Mouse (Mus musculus): Measurements from ENCODE around the gene Gpc4. TPM values are rescaled to one million over a fixed set of nuclear protein-coding genes. Genes with fewer than 3 reads are reported as not detected.

Gene Gpc4
- polyA plus RNA-seq, 1 experiment from 2014 or later = 30.7 TPM

GRCm38 (mm10) chrX:52159621-52160020 lies 5.4 kb downstream of the Gpc4 start:
- Histone ChIP-seq H3K36me3 (replicated peaks; ENCODE audit: control insufficient read depth, insufficient read depth, low read depth, low read length) (no peaks in the 10 kb centered on the region), H3K4me1 (ENCODE audit: control insufficient read depth, insufficient read depth, low read length) (no peaks in the 10 kb centered on the region), H3K4me3 (ENCODE audit: low read depth, low read length) (no peak overlapping the region), H3K9me3 (replicated peaks; ENCODE audit: control insufficient read depth, low read length) (no peaks in the 10 kb centered on the region), H3K9ac (replicated peaks; ENCODE audit: low read length) (no peak overlapping the region), H3K27ac (replicated peaks; ENCODE audit: low read depth, low read length) (no peak overlapping the region), H3K27me3 (ENCODE audit: control insufficient read depth, insufficient read depth, low read length) (0 out of 2 replicates have a peak, but pooled peaks cover 3% of the 10 kb centered on the region), H3K4me2 (ENCODE audit: low read depth, low read length) (no peak overlapping the region)
- no peak for ATAC-seq (replicated peaks; ENCODE audit: insufficient number of reproducible peaks, low FRiP score, low TSS enrichment, low read depth)
- WGBS = 82% methylated on average over 5 of the region's 5 CpGs
- DNase-seq (ENCODE audit: low spot score) = no peak

- no peaks in the 10 kb centered on the region for H3K36me3 ChIP-seq (replicated peaks; ENCODE audit: control insufficient read depth, insufficient read depth, low read depth, low read length)
- H3K9ac ChIP-seq (replicated peaks; ENCODE audit: low read length) = no peak overlapping the region
- DNase-seq (ENCODE audit: low spot score) (no peak), ATAC-seq (replicated peaks; ENCODE audit: insufficient number of reproducible peaks, low FRiP score, low TSS enrichment, low read depth) (no peak)
- H3K4me1 ChIP-seq (ENCODE audit: control insufficient read depth, insufficient read depth, low read length) = no peaks in the 10 kb centered on the region
- H3K4me2 ChIP-seq (ENCODE audit: low read depth, low read length) = no peak overlapping the region
- 89% methylated on average over 7 of the region's 7 CpGs for WGBS
- H3K27me3 ChIP-seq (ENCODE audit: control insufficient read depth, insufficient read depth, low read length) = no peaks in the 10 kb centered on the region
- no peaks in the 10 kb centered on the region for H3K9me3 ChIP-seq (replicated peaks; ENCODE audit: control insufficient read depth, low read length)
- H3K4me3 ChIP-seq (ENCODE audit: low read depth, low read length) = no peak overlapping the region
- H3K27ac ChIP-seq (replicated peaks; ENCODE audit: low read depth, low read length) = no peak overlapping the region
Measured at GRCm38 (mm10) chrX:52155408-52155953, 9.6 kb downstream of the Gpc4 start.

- no peaks in the 10 kb centered on the region for H3K9me3 ChIP-seq (replicated peaks; ENCODE audit: control insufficient read depth, low read length)
- H3K4me3 ChIP-seq (ENCODE audit: low read depth, low read length) = no peak overlapping the region
- ATAC-seq (replicated peaks; ENCODE audit: insufficient number of reproducible peaks, low FRiP score, low TSS enrichment, low read depth) (no peak), DNase-seq (ENCODE audit: low spot score) (no peak)
- WGBS = 94% methylated on average over 4 of the region's 4 CpGs
- H3K36me3 ChIP-seq (replicated peaks; ENCODE audit: control insufficient read depth, insufficient read depth, low read depth, low read length) = no peaks in the 10 kb centered on the region
- no peak overlapping the region for H3K9ac ChIP-seq (replicated peaks; ENCODE audit: low read length)
- no peaks in the 10 kb centered on the region for H3K4me1 ChIP-seq (ENCODE audit: control insufficient read depth, insufficient read depth, low read length)
- no peak overlapping the region for H3K27ac ChIP-seq (replicated peaks; ENCODE audit: low read depth, low read length)
- H3K4me2 ChIP-seq (ENCODE audit: low read depth, low read length) = no peak overlapping the region
- no peaks in the 10 kb centered on the region for H3K27me3 ChIP-seq (ENCODE audit: control insufficient read depth, insufficient read depth, low read length)
Measured at GRCm38 (mm10) chrX:52154821-52155220, 10.2 kb downstream of the Gpc4 start.

GRCm38 (mm10) chrX:52153451-52153850 lies 11.6 kb downstream of the Gpc4 start:
- H3K9ac ChIP-seq (replicated peaks; ENCODE audit: low read length) = no peak overlapping the region
- H3K9me3 ChIP-seq (replicated peaks; ENCODE audit: control insufficient read depth, low read length) = no peaks in the 10 kb centered on the region
- no peak overlapping the region for H3K4me2 ChIP-seq (ENCODE audit: low read depth, low read length)
- no peak overlapping the region for H3K4me3 ChIP-seq (ENCODE audit: low read depth, low read length)
- no peak for ATAC-seq (replicated peaks; ENCODE audit: insufficient number of reproducible peaks, low FRiP score, low TSS enrichment, low read depth)
- WGBS = 70% methylated on average over 4 of the region's 4 CpGs
- no peak overlapping the region for H3K27ac ChIP-seq (replicated peaks; ENCODE audit: low read depth, low read length)
- no peaks in the 10 kb centered on the region for H3K36me3 ChIP-seq (replicated peaks; ENCODE audit: control insufficient read depth, insufficient read depth, low read depth, low read length)
- H3K27me3 ChIP-seq (ENCODE audit: control insufficient read depth, insufficient read depth, low read length) = no peaks in the 10 kb centered on the region
- no peaks in the 10 kb centered on the region for H3K4me1 ChIP-seq (ENCODE audit: control insufficient read depth, insufficient read depth, low read length)
- DNase-seq (ENCODE audit: low spot score) = no peak

- H3K9ac ChIP-seq (replicated peaks; ENCODE audit: low read length) = no peak overlapping the region
- H3K4me3 ChIP-seq (ENCODE audit: low read depth, low read length) = no peak overlapping the region
- ATAC-seq (replicated peaks; ENCODE audit: insufficient number of reproducible peaks, low FRiP score, low TSS enrichment, low read depth) (no peak), DNase-seq (ENCODE audit: low spot score) (no peak)
- no peak overlapping the region for H3K27ac ChIP-seq (replicated peaks; ENCODE audit: low read depth, low read length)
- no peaks in the 10 kb centered on the region for H3K9me3 ChIP-seq (replicated peaks; ENCODE audit: control insufficient read depth, low read length)
- 76% methylated on average over 5 of the region's 5 CpGs for WGBS
- H3K36me3 ChIP-seq (replicated peaks; ENCODE audit: control insufficient read depth, insufficient read depth, low read depth, low read length) = no peaks in the 10 kb centered on the region
- no peak overlapping the region for H3K4me2 ChIP-seq (ENCODE audit: low read depth, low read length)
- no peaks in the 10 kb centered on the region for H3K27me3 ChIP-seq (ENCODE audit: control insufficient read depth, insufficient read depth, low read length)
- no peaks in the 10 kb centered on the region for H3K4me1 ChIP-seq (ENCODE audit: control insufficient read depth, insufficient read depth, low read length)
Measured at GRCm38 (mm10) chrX:52152961-52153360, 12.1 kb downstream of the Gpc4 start.

- Histone ChIP-seq H3K27me3 (ENCODE audit: control insufficient read depth, insufficient read depth, low read length) (no peaks in the 10 kb centered on the region), H3K4me2 (ENCODE audit: low read depth, low read length) (no peak overlapping the region), H3K9ac (replicated peaks; ENCODE audit: low read length) (no peak overlapping the region), H3K36me3 (replicated peaks; ENCODE audit: control insufficient read depth, insufficient read depth, low read depth, low read length) (no peaks in the 10 kb centered on the region), H3K4me1 (ENCODE audit: control insufficient read depth, insufficient read depth, low read length) (no peaks in the 10 kb centered on the region), H3K9me3 (replicated peaks; ENCODE audit: control insufficient read depth, low read length) (no peaks in the 10 kb centered on the region), H3K27ac (replicated peaks; ENCODE audit: low read depth, low read length) (no peak overlapping the region), H3K4me3 (ENCODE audit: low read depth, low read length) (no peak overlapping the region)
- DNase-seq (ENCODE audit: low spot score) = no peak
- ATAC-seq (replicated peaks; ENCODE audit: insufficient number of reproducible peaks, low FRiP score, low TSS enrichment, low read depth) = no peak
- WGBS = 83% methylated on average over 5 of the region's 5 CpGs
Measured at GRCm38 (mm10) chrX:52151555-52151954, 13.5 kb downstream of the Gpc4 start.

GRCm38 (mm10) chrX:52151100-52151499 lies 14.0 kb downstream of the Gpc4 start:
- ATAC-seq (replicated peaks; ENCODE audit: insufficient number of reproducible peaks, low FRiP score, low TSS enrichment, low read depth) (no peak), DNase-seq (ENCODE audit: low spot score) (no peak)
- no peak overlapping the region for H3K27ac ChIP-seq (replicated peaks; ENCODE audit: low read depth, low read length)
- WGBS = 81% methylated on average over 7 of the region's 7 CpGs
- no peak overlapping the region for H3K4me2 ChIP-seq (ENCODE audit: low read depth, low read length)
- no peak overlapping the region for H3K9ac ChIP-seq (replicated peaks; ENCODE audit: low read length)
- no peak overlapping the region for H3K4me3 ChIP-seq (ENCODE audit: low read depth, low read length)
- no peaks in the 10 kb centered on the region for H3K4me1 ChIP-seq (ENCODE audit: control insufficient read depth, insufficient read depth, low read length)
- H3K36me3 ChIP-seq (replicated peaks; ENCODE audit: control insufficient read depth, insufficient read depth, low read depth, low read length) = no peaks in the 10 kb centered on the region
- H3K9me3 ChIP-seq (replicated peaks; ENCODE audit: control insufficient read depth, low read length) = no peaks in the 10 kb centered on the region
- H3K27me3 ChIP-seq (ENCODE audit: control insufficient read depth, insufficient read depth, low read length) = no peaks in the 10 kb centered on the region

- Histone ChIP-seq H3K36me3 (replicated peaks; ENCODE audit: control insufficient read depth, insufficient read depth, low read depth, low read length) (no peaks in the 10 kb centered on the region), H3K27me3 (ENCODE audit: control insufficient read depth, insufficient read depth, low read length) (no peaks in the 10 kb centered on the region), H3K4me1 (ENCODE audit: control insufficient read depth, insufficient read depth, low read length) (no peaks in the 10 kb centered on the region), H3K9me3 (replicated peaks; ENCODE audit: control insufficient read depth, low read length) (no peaks in the 10 kb centered on the region), H3K4me2 (ENCODE audit: low read depth, low read length) (no peak overlapping the region), H3K9ac (replicated peaks; ENCODE audit: low read length) (no peak overlapping the region), H3K27ac (replicated peaks; ENCODE audit: low read depth, low read length) (no peak overlapping the region), H3K4me3 (ENCODE audit: low read depth, low read length) (no peak overlapping the region)
- DNase-seq (ENCODE audit: low spot score) = no peak
- no peak for ATAC-seq (replicated peaks; ENCODE audit: insufficient number of reproducible peaks, low FRiP score, low TSS enrichment, low read depth)
Measured at GRCm38 (mm10) chrX:52145563-52145962, 19.5 kb downstream of the Gpc4 start.

All from embryonic facial prominence, embryonic 11.5 days (tissue).